Mouse (Mus musculus): ENCODE measurements around the gene Fam110a. TPM values are rescaled to one million over a fixed set of nuclear protein-coding genes. Genes with fewer than 3 reads are reported as not detected.

Fam110a gene
- total and polyA plus RNA-seq, 2 experiments from 2014 or later = 25.4 to 36.5 TPM

- Histone ChIP-seq H3K27me3 (ENCODE audit: insufficient read depth, low read length) (no peaks in the 10 kb centered on the region), H3K9me3 (ENCODE audit: low read length) (no peaks in the 10 kb centered on the region), H3K4me3 (ENCODE audit: low read length) (no peak overlapping the region), H3K4me1 (ENCODE audit: insufficient read depth, low read length) (peaks cover 54% of the 10 kb centered on the region), H3K36me3 (ENCODE audit: insufficient read depth, low read length) (0 out of 2 replicates have a peak, but pooled peaks cover 4% of the 10 kb centered on the region), H3K27ac (no peak overlapping the region), H3K9ac (replicated peaks; ENCODE audit: low read length) (no peak overlapping the region), H3K4me2 (ENCODE audit: low read depth, low read length) (no peak overlapping the region)
- DNase-seq (ENCODE audit: low spot score) = no peak
- WGBS = 85% methylated on average over 5 of the region's 5 CpGs
- ATAC-seq = no peak
- TF ChIP-seq CTCF (IDR thresholded peaks at IDR 0.05; ENCODE audit: low read depth) = no peak
Observed at GRCm38 (mm10) chr2:151971748-151972147, 8.3 kb downstream of the Fam110a start.

- H3K27me3 ChIP-seq (ENCODE audit: insufficient read depth, low read length) = no peaks in the 10 kb centered on the region
- H3K9me3 ChIP-seq (ENCODE audit: low read length) = no peaks in the 10 kb centered on the region
- peak overlapping the region; percentile 33 for H3K4me3 ChIP-seq (ENCODE audit: low read length)
- H3K27ac ChIP-seq = peak overlapping the region; percentile 73
- H3K4me1 ChIP-seq (ENCODE audit: insufficient read depth, low read length) = peaks cover 54% of the 10 kb centered on the region
- H3K9ac ChIP-seq (replicated peaks; ENCODE audit: low read length) = peak overlapping the region; percentile 51
- H3K36me3 ChIP-seq (ENCODE audit: insufficient read depth, low read length) = 0 out of 2 replicates have a peak, but pooled peaks cover 4% of the 10 kb centered on the region
- H3K4me2 ChIP-seq (ENCODE audit: low read depth, low read length) = peak overlapping the region; percentile 62
- ATAC-seq = peak; percentile 87
- peak; percentile 94 for DNase-seq (ENCODE audit: low spot score)
- WGBS = 43% methylated on average over 51 of the region's 53 CpGs
- TF ChIP-seq CTCF (IDR thresholded peaks at IDR 0.05; ENCODE audit: low read depth) = 0 out of 2 replicates have a peak, but pooled peaks have one; percentile 11
Observed at GRCm38 (mm10) chr2:151970191-151971172, 9.5 kb downstream of the Fam110a start.

- Histone ChIP-seq H3K9me3 (ENCODE audit: low read length) (no peaks in the 10 kb centered on the region), H3K27me3 (ENCODE audit: insufficient read depth, low read length) (no peaks in the 10 kb centered on the region), H3K27ac (no peak overlapping the region), H3K4me2 (ENCODE audit: low read depth, low read length) (peak overlapping the region; percentile 62), H3K4me3 (ENCODE audit: low read length) (no peak overlapping the region), H3K9ac (replicated peaks; ENCODE audit: low read length) (no peak overlapping the region), H3K4me1 (ENCODE audit: insufficient read depth, low read length) (peaks cover 54% of the 10 kb centered on the region), H3K36me3 (ENCODE audit: insufficient read depth, low read length) (0 out of 2 replicates have a peak, but pooled peaks cover 4% of the 10 kb centered on the region)
- 72% methylated on average over 6 of the region's 6 CpGs for WGBS
- ATAC-seq (no peak), DNase-seq (ENCODE audit: low spot score) (no peak)
- TF ChIP-seq CTCF (IDR thresholded peaks at IDR 0.05; ENCODE audit: low read depth) = no peak
Observed at GRCm38 (mm10) chr2:151969396-151969795, 10.6 kb downstream of the Fam110a start.

- H3K4me2 ChIP-seq (ENCODE audit: low read depth, low read length) = peak overlapping the region; percentile 62
- no peak for TF ChIP-seq CTCF (IDR thresholded peaks at IDR 0.05; ENCODE audit: low read depth)
- H3K4me1 ChIP-seq (ENCODE audit: insufficient read depth, low read length) = peaks cover 54% of the 10 kb centered on the region
- H3K27ac ChIP-seq = no peak overlapping the region
- no peaks in the 10 kb centered on the region for H3K9me3 ChIP-seq (ENCODE audit: low read length)
- 65% methylated on average over 7 of the region's 7 CpGs for WGBS
- DNase-seq (ENCODE audit: low spot score) (no peak), ATAC-seq (no peak)
- H3K27me3 ChIP-seq (ENCODE audit: insufficient read depth, low read length) = no peaks in the 10 kb centered on the region
- H3K9ac ChIP-seq (replicated peaks; ENCODE audit: low read length) = no peak overlapping the region
- H3K4me3 ChIP-seq (ENCODE audit: low read length) = no peak overlapping the region
- H3K36me3 ChIP-seq (ENCODE audit: insufficient read depth, low read length) = 0 out of 2 replicates have a peak, but pooled peaks cover 4% of the 10 kb centered on the region
Observed at GRCm38 (mm10) chr2:151968986-151969385, 11.0 kb downstream of the Fam110a start.

GRCm38 (mm10) chr2:151968451-151968850 is 11.6 kb downstream of the Fam110a start:
- H3K27ac ChIP-seq = no peak overlapping the region
- 54% methylated on average over 8 of the region's 8 CpGs for WGBS
- DNase-seq (ENCODE audit: low spot score) (no peak), ATAC-seq (no peak)
- 0 out of 2 replicates have a peak, but pooled peaks cover 4% of the 10 kb centered on the region for H3K36me3 ChIP-seq (ENCODE audit: insufficient read depth, low read length)
- no peak overlapping the region for H3K9ac ChIP-seq (replicated peaks; ENCODE audit: low read length)
- H3K4me1 ChIP-seq (ENCODE audit: insufficient read depth, low read length) = peaks cover 54% of the 10 kb centered on the region
- H3K9me3 ChIP-seq (ENCODE audit: low read length) = no peaks in the 10 kb centered on the region
- no peak overlapping the region for H3K4me3 ChIP-seq (ENCODE audit: low read length)
- no peaks in the 10 kb centered on the region for H3K27me3 ChIP-seq (ENCODE audit: insufficient read depth, low read length)
- peak overlapping the region; percentile 62; the same call in 1 of the 2 replicates for H3K4me2 ChIP-seq (ENCODE audit: low read depth, low read length)
- no peak for TF ChIP-seq CTCF (IDR thresholded peaks at IDR 0.05; ENCODE audit: low read depth)

GRCm38 (mm10) chr2:151967792-151968191 is 12.2 kb downstream of the Fam110a start:
- Histone ChIP-seq H3K27me3 (ENCODE audit: insufficient read depth, low read length) (no peaks in the 10 kb centered on the region), H3K9me3 (ENCODE audit: low read length) (no peaks in the 10 kb centered on the region), H3K4me1 (ENCODE audit: insufficient read depth, low read length) (peaks cover 50% of the 10 kb centered on the region), H3K27ac (peak overlapping the region; percentile 9; the same call in 1 of the 2 replicates), H3K4me2 (ENCODE audit: low read depth, low read length) (peak overlapping the region; percentile 31; the same call in 1 of the 2 replicates), H3K9ac (replicated peaks; ENCODE audit: low read length) (no peak overlapping the region), H3K36me3 (ENCODE audit: insufficient read depth, low read length) (0 out of 2 replicates have a peak, but pooled peaks cover 4% of the 10 kb centered on the region), H3K4me3 (ENCODE audit: low read length) (no peak overlapping the region)
- ATAC-seq = no peak
- no peak for DNase-seq (ENCODE audit: low spot score)
- no peak for TF ChIP-seq CTCF (IDR thresholded peaks at IDR 0.05; ENCODE audit: low read depth)
- WGBS = 80% methylated on average over 2 of the region's 2 CpGs

Data from hindbrain, postnatal 0 days (tissue).